Mouse (Mus musculus): ENCODE results near the gene 4930519G04Rik.

- TF ChIP-seq CTCF (IDR thresholded peaks at IDR 0.05; ENCODE audit: control insufficient read depth, insufficient read depth, insufficient read length): peak; percentile 50
- TF ChIP-seq USF1 (IDR thresholded peaks at IDR 0.05; ENCODE audit: low read depth): no peak
- TF ChIP-seq MAX (IDR thresholded peaks at IDR 0.05): no peak
- no peak for TF ChIP-seq CEBPB (IDR thresholded peaks at IDR 0.05; ENCODE audit: low read depth)
Observed at GRCm38 (mm10) chr5:114824197-114824596, 29.3 kb upstream of the 4930519G04Rik start.
